Mouse (Mus musculus) intestine, embryonic 14.5 days (tissue): ENCODE measurements at regions not wholly inside any gene's neighbourhood (a gene's known extent, or its start where the extent isn't known, plus 50 kb on each side); places are given as distances from the start of the nearest gene placed in this dataset.

Experiments used
- ATAC-seq: fragments of 200-750 bp; cut with Nextera tagmentation; replicated peaks from 2 replicates; pipeline ENCODE4 v1.8.0; 2017; ENCODE audit warnings: low read depth, moderate number of reproducible peaks, moderate TSS enrichment, moderate library complexity; ENCODE audit not compliant: low FRiP score, low TSS enrichment
- DNase-seq: peaks from one replicate; pipeline ENCODE4 v3.0.0-alpha.2; 2018; ENCODE audit warnings: low spot score
- H3K27ac ChIP-seq: fragments of 300-500 bp; sonication (generic); 2 replicates; pipeline ENCODE4 v1.5.1; 2014; ENCODE audit warnings: low read depth, mild to moderate bottlenecking, control low read depth
- H3K27me3 ChIP-seq: fragments of 300-500 bp; sonication (generic); replicated peaks from 2 replicates; pipeline ENCODE4 v1.6.1; 2014; ENCODE audit warnings: low read length, control low read depth; ENCODE audit not compliant: control insufficient read depth, insufficient read depth
- H3K36me3 ChIP-seq: fragments of 300-500 bp; sonication (generic); 2 replicates; pipeline ENCODE4 v1.6.1; 2014; ENCODE audit warnings: low read length, control low read depth; ENCODE audit not compliant: control insufficient read depth, insufficient read depth
- H3K4me1 ChIP-seq: fragments of 300-500 bp; sonication (generic); replicated peaks from 2 replicates; pipeline ENCODE4 v1.6.1; 2014; ENCODE audit warnings: low read length, control low read depth, mixed read lengths; ENCODE audit not compliant: control insufficient read depth, insufficient read depth
- H3K4me2 ChIP-seq: fragments of 300-500 bp; sonication (generic); 2 replicates; pipeline ENCODE4 v1.6.1; 2014; ENCODE audit warnings: low read length
- H3K4me3 ChIP-seq: fragments of 300-500 bp; sonication (generic); 2 replicates; pipeline ENCODE4 v1.5.1; 2014; ENCODE audit warnings: low read depth, low read length, control low read depth, mixed read lengths
- H3K9ac ChIP-seq: fragments of 300-500 bp; sonication (generic); 2 replicates; pipeline ENCODE4 v1.6.1; 2014; ENCODE audit warnings: mild to moderate bottlenecking, low read length
- H3K9me3 ChIP-seq: fragments of 300-500 bp; sonication (generic); 2 replicates; pipeline ENCODE4 v1.6.1; 2016; ENCODE audit warnings: low read length, control low read depth; ENCODE audit not compliant: control insufficient read depth
- WGBS: fragments of 180-500 bp; shearing (Covaris S2); extraction: QIAGEN DNeasy Blood & Tissue Kit; methylation state at CpG from one replicate; pipeline ENCODE4 v1.1.7; 2014; 5-methylcytosine and 5-hydroxymethylcytosine counted together

DNA sequence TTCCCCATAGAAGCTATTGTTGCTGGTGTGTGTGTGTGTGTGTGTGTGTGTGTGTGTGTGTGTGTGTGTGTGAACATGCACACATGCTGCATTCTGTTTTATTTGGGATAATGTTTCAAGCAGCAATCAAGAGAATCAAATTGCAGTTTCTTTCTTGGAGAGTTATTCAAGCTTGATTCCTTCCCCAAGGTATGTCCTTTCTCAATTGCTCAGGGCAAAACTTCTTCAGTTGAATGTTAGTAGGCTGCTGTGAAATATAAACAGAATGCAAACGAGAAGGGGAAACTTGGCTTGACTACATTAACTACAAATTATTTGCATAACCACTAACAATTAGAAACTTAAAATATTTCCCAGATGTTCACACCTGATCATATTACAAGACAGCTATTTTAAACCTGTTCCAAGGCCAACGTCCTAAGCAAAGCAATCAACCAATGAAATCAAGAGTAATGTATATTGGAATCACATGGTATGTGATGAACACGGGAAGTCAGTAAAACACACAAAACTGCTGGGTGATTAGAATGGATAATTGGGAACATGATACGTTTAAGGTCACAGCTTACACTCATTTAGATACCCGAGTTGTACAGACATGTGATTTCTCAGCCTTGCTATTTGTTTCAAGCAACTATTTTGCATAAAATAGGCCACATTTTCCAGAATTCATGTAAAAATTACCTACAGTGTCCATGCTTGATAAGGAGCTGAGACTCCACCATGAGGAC is 116.2 kb downstream of the Cxcl12 start:
- Histone ChIP-seq H3K27ac (no peak overlapping the region), H3K9ac (no peak overlapping the region), H3K4me1 (peaks cover 4% of the 10 kb centered on the region), H3K4me2 (no peak overlapping the region), H3K27me3 (no peaks in the 10 kb centered on the region), H3K36me3 (no peaks in the 10 kb centered on the region), H3K4me3 (no peak overlapping the region), H3K9me3 (no peaks in the 10 kb centered on the region)
- DNase-seq (no peak), ATAC-seq (no peak)
- WGBS: 78% methylated on average over 5 of the region's 5 CpGs

DNA sequence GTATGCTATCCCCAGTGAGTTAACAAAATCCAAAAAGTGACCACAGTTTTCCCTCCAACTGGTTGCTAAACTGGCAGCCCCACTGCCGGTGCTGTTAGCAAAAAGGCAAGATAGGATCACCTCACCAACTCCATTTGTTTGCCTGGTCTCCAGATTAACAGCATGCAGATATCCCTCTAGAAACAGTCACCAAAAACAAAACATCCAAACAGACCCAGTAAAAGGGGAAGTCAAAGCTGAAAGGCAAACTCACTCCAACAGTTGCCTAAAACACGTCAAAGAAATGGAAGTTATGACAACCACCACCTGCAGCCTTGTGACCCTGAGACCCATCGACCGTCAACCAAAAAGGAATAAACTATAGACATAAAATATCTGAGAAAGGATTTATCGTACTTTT is 119.1 kb downstream of the Cxcl12 start:
- 82% methylated on average over 5 of the region's 5 CpGs for WGBS
- ATAC-seq (no peak), DNase-seq (no peak)
- no peaks in the 10 kb centered on the region for H3K27me3 ChIP-seq
- no peaks in the 10 kb centered on the region for H3K36me3 ChIP-seq
- H3K4me3 ChIP-seq: no peak overlapping the region
- no peaks in the 10 kb centered on the region for H3K9me3 ChIP-seq
- H3K9ac ChIP-seq: no peak overlapping the region
- no peak overlapping the region for H3K27ac ChIP-seq
- H3K4me2 ChIP-seq: no peak overlapping the region
- no peaks in the 10 kb centered on the region for H3K4me1 ChIP-seq

DNA sequence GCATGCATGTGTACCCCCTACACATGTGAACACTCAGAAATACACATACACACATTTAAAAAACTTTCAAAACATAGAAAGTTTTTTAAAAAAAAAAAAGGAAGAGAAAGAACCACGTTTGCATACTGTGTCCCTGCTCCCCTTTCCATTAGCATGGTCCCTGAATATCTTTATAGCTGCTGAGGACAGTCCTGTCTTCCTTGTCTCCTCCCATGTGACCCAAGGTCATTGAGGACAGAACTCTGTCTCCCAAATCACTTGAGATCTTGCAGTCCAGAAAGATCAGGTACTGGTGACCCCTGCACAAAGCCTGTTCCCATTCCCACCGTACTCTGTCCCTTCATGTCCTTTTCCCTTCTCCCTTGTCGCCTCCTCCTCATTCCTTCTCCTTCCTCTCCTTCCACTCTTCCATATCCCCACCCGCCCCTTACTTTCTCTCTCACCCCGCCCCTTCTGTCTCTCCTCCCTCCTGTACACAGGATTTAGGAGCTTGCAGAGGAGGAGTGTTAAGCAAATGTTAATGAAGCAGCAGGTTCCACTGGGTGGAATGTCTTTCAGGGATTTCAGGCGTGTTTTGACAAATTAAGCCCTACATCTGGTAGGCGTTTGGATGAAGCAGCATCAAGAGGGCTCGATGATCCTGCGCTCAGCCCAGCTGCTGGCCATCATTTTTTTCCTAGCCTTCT is 125.6 kb downstream of the Cxcl12 start:
- Histone ChIP-seq H3K4me3 (no peak overlapping the region), H3K27me3 (no peaks in the 10 kb centered on the region), H3K27ac (no peak overlapping the region), H3K9me3 (no peaks in the 10 kb centered on the region), H3K4me1 (peaks cover 4% of the 10 kb centered on the region; the same call in 1 of the 2 replicates), H3K9ac (no peak overlapping the region), H3K36me3 (no peaks in the 10 kb centered on the region), H3K4me2 (no peak overlapping the region)
- DNase-seq (no peak), ATAC-seq (no peak)
- 34% methylated on average over 9 of the region's 9 CpGs for WGBS

DNA sequence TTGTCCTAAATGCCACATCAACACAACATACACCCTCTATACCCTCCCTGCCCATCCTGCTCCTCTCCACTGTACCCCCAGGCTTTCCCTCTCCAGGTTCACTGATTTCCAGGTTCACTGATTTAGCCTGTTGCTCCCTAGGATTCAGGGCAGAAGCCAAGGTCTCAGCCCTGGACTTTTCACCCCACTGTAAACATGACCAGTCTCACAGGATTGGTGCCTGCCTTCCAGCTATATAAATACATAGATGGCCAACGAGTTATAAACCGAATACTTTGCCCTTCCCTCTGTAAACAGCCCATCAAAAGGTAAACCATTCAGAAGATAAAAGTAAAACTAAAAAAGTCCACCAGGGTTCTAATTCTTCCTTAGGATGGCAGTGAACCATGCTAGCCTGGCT is 129.6 kb downstream of the Cxcl12 start:
- DNase-seq: no peak
- Histone ChIP-seq H3K27me3 (no peaks in the 10 kb centered on the region), H3K4me2 (no peak overlapping the region), H3K36me3 (no peaks in the 10 kb centered on the region), H3K9ac (no peak overlapping the region), H3K27ac (no peak overlapping the region), H3K9me3 (no peaks in the 10 kb centered on the region), H3K4me3 (no peak overlapping the region), H3K4me1 (peaks cover 4% of the 10 kb centered on the region; the same call in 1 of the 2 replicates)
- no peak for ATAC-seq
- WGBS: 34% methylated on average over 2 of the region's 2 CpGs

GRCm38 (mm10) chr6:117299503-117300288 is 131.4 kb downstream of the Cxcl12 start:
- Histone ChIP-seq H3K9me3 (no peaks in the 10 kb centered on the region), H3K4me1 (no peaks in the 10 kb centered on the region), H3K9ac (no peak overlapping the region), H3K4me2 (no peak overlapping the region), H3K27me3 (no peaks in the 10 kb centered on the region), H3K4me3 (no peak overlapping the region), H3K27ac (no peak overlapping the region), H3K36me3 (no peaks in the 10 kb centered on the region)
- no peak for ATAC-seq
- DNase-seq: no peak
- 49% methylated on average over 7 of the region's 7 CpGs for WGBS

GRCm38 (mm10) chr6:117303361-117303760 is 135.0 kb downstream of the Cxcl12 start:
- H3K9me3 ChIP-seq: no peaks in the 10 kb centered on the region
- H3K9ac ChIP-seq: no peak overlapping the region

DNA sequence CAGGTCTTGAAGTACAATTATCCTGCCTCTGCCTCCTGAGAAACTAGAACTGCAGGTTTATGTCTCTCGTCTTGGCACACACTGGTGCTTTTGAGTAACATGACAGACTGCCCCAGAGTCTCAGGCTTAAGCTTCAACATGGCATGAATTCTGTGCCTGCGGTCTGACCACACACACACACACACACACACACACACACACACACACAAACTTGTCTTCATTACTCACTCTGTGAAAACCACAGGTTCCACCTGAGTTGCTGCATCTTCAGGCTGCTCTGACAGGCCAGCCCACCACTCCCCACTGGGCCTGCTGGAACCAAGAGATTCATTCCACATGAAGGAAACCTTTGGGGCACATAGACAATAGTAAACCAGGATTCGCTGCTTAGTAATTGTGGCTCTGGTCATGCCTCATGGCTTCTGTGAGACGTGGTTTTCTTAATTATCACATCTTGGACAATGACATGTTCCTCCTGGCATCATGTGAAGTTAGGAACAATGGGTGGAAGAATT is 137.5 kb downstream of the Cxcl12 start:
- no peak for ATAC-seq
- Histone ChIP-seq H3K9me3 (no peaks in the 10 kb centered on the region), H3K4me2 (no peak overlapping the region), H3K4me1 (no peaks in the 10 kb centered on the region), H3K27me3 (no peaks in the 10 kb centered on the region), H3K36me3 (no peaks in the 10 kb centered on the region), H3K9ac (no peak overlapping the region), H3K27ac (no peak overlapping the region), H3K4me3 (no peak overlapping the region)
- DNase-seq: no peak
- 82% methylated on average over 4 of the region's 4 CpGs for WGBS

More at GRCm38 (mm10) chr6:117303361-117303760, 135.0 kb downstream of the Cxcl12 start:
- no peaks in the 10 kb centered on the region for H3K36me3 ChIP-seq
- DNase-seq: no peak
- H3K4me1 ChIP-seq: no peaks in the 10 kb centered on the region
- 67% methylated on average over 4 of the region's 5 CpGs for WGBS
- ATAC-seq: no peak
- no peak overlapping the region for H3K4me3 ChIP-seq
- no peak overlapping the region for H3K4me2 ChIP-seq
- H3K27ac ChIP-seq: no peak overlapping the region
- H3K27me3 ChIP-seq: no peaks in the 10 kb centered on the region

- no peak overlapping the region for H3K4me3 ChIP-seq
- H3K4me1 ChIP-seq: no peaks in the 10 kb centered on the region
- no peaks in the 10 kb centered on the region for H3K27me3 ChIP-seq
- H3K9me3 ChIP-seq: no peaks in the 10 kb centered on the region
- H3K27ac ChIP-seq: no peak overlapping the region
- no peak for ATAC-seq
- no peak overlapping the region for H3K9ac ChIP-seq
- H3K36me3 ChIP-seq: no peaks in the 10 kb centered on the region
- DNase-seq: no peak
- WGBS: 37% methylated on average over 2 of the region's 2 CpGs
- no peak overlapping the region for H3K4me2 ChIP-seq
Observed at GRCm38 (mm10) chr6:117308636-117309035, 140.3 kb downstream of the Cxcl12 start.
